Mouse (Mus musculus) heart, embryonic 14.5 days (tissue): ENCODE results near the gene Tgfbr3l. TPM values are rescaled to one million over a fixed set of nuclear protein-coding genes. Genes with fewer than 3 reads are reported as not detected.

Experiments
- ATAC-seq: fragments of 200-750 bp; cut with Nextera tagmentation; 2 replicates; pipeline ENCODE4 v1.8.0; 2017; ENCODE audit warnings: low read depth, moderate TSS enrichment; ENCODE audit not compliant: insufficient number of reproducible peaks, insufficient read depth, low FRiP score
- H3K27ac ChIP-seq, 2 experiments: fragments of 200-500 bp in 1 of 2; fragments of 300-500 bp in 1 of 2; sonication (generic) in 1 of 2; replicated peaks in 1 of 2; 2 replicates each; pipeline ENCODE4 v1.5.1; 2012 to 2014; ENCODE audit warnings: low read depth in 2 of 2, low read length in 2 of 2, control low read depth in 1 of 2, mild to moderate bottlenecking in 1 of 2, mixed read lengths in 1 of 2; ENCODE audit not compliant: control insufficient read depth in 1 of 2, insufficient read depth in 1 of 2
- H3K27me3 ChIP-seq: fragments of 300-500 bp; sonication (generic); 2 replicates; pipeline ENCODE4 v1.6.1; 2014; ENCODE audit warnings: mild to moderate bottlenecking, low read length, control low read depth; ENCODE audit not compliant: control insufficient read depth, insufficient read depth
- H3K36me3 ChIP-seq: fragments of 300-500 bp; sonication (generic); 2 replicates; pipeline ENCODE4 v1.6.1; 2014; ENCODE audit warnings: mild to moderate bottlenecking, control low read depth, low read length, mixed read lengths; ENCODE audit not compliant: control insufficient read depth, insufficient read depth
- H3K4me1 ChIP-seq, 2 experiments: fragments of 200-500 bp in 1 of 2; fragments of 300-500 bp in 1 of 2; sonication (generic) in 1 of 2; 2 replicates each; pipeline ENCODE4 v1.6.1; 2012 to 2014; ENCODE audit warnings: low read length in 2 of 2, control low read depth in 1 of 2, mixed read lengths in 1 of 2; ENCODE audit not compliant: control insufficient read depth in 2 of 2, insufficient read depth in 2 of 2
- H3K4me2 ChIP-seq: fragments of 300-500 bp; sonication (generic); 2 replicates; pipeline ENCODE4 v1.6.1; 2014; ENCODE audit warnings: mild to moderate bottlenecking, low read length
- H3K4me3 ChIP-seq, 2 experiments: fragments of 200-500 bp in 1 of 2; fragments of 300-500 bp in 1 of 2; sonication (generic) in 1 of 2; 2 replicates each; pipeline ENCODE4 v1.5.1; 2012 to 2014; ENCODE audit warnings: low read length in 2 of 2, mild to moderate bottlenecking in 2 of 2, control low read depth in 1 of 2, low read depth in 1 of 2, moderate library complexity in 1 of 2; ENCODE audit not compliant: control insufficient read depth in 1 of 2, insufficient read depth in 1 of 2
- H3K9ac ChIP-seq: fragments of 300-500 bp; sonication (generic); 2 replicates; pipeline ENCODE4 v1.6.1; 2014; ENCODE audit warnings: mild to moderate bottlenecking, low read length
- H3K9me3 ChIP-seq: fragments of 300-500 bp; sonication (generic); 2 replicates; pipeline ENCODE4 v1.6.1; 2016; ENCODE audit warnings: low read length, control low read depth; ENCODE audit not compliant: control insufficient read depth
- WGBS: fragments of 180-500 bp; shearing (Covaris S2); extraction: QIAGEN DNeasy Blood & Tissue Kit; methylation state at CpG from one replicate; pipeline ENCODE4 v1.1.7; 2014; 5-methylcytosine and 5-hydroxymethylcytosine counted together
- polyA plus RNA-seq: library from polyadenylated mRNA; unstranded; fragments of >200 nt; fragmentation: Nextera tagmentation; extraction: Ambion mirVana; gene quantifications from 2 replicates; pipeline ENCODE4 v1.2.1, GENCODE M21; 2014

The Tgfbr3l gene
- polyA plus RNA-seq, 1 experiment from 2014 or later: 2.6 TPM

- Histone ChIP-seq H3K4me2 (peak overlapping the region; percentile 75), H3K9ac (peak overlapping the region; percentile 41), H3K27ac (no peak overlapping the region), H3K4me1 (peaks cover 13 to 21% of the 10 kb centered on the region in 2 experiments), H3K9me3 (no peaks in the 10 kb centered on the region), H3K4me3 (peak overlapping the region; percentile 35 to 45), H3K36me3 (no peaks in the 10 kb centered on the region), H3K27me3 (peaks cover 52% of the 10 kb centered on the region)
- WGBS: 2% methylated on average over 18 of the region's 18 CpGs
- no peak; the same call in 1 of the 2 replicates for ATAC-seq
Observed at GRCm38 (mm10) chr8:4213210-4214005, 34.6 kb upstream of the Tgfbr3l start.

- Histone ChIP-seq H3K27me3 (peaks cover 53% of the 10 kb centered on the region), H3K4me1 (peaks cover 13 to 21% of the 10 kb centered on the region in 2 experiments), H3K9ac (peak overlapping the region; percentile 30; the same call in 1 of the 2 replicates), H3K36me3 (no peaks in the 10 kb centered on the region), H3K4me3 (peak overlapping the region; percentile 35 to 45), H3K27ac (no peak overlapping the region), H3K4me2 (peak overlapping the region; percentile 75), H3K9me3 (no peaks in the 10 kb centered on the region)
- ATAC-seq: peak; percentile 45; the same call in 1 of the 2 replicates
- WGBS: 4% methylated on average over 33 of the region's 33 CpGs
Observed at GRCm38 (mm10) chr8:4214006-4214980, 33.7 kb upstream of the Tgfbr3l start.

GRCm38 (mm10) chr8:4216296-4216695, 31.7 kb upstream of the Tgfbr3l start:
- Histone ChIP-seq H3K27ac (no peak overlapping the region), H3K9ac (peak overlapping the region; percentile 62), H3K4me3 (peak overlapping the region; percentile 1 to 52; a peak in 2 of 4 replicates), H3K36me3 (no peaks in the 10 kb centered on the region), H3K4me1 (peaks cover 13 to 21% of the 10 kb centered on the region in 2 experiments), H3K9me3 (no peaks in the 10 kb centered on the region), H3K4me2 (peak overlapping the region; percentile 93), H3K27me3 (peaks cover 56% of the 10 kb centered on the region)
- WGBS: 10% methylated on average over 18 of the region's 18 CpGs
- no peak for ATAC-seq

- Histone ChIP-seq H3K36me3 (no peaks in the 10 kb centered on the region), H3K9me3 (no peaks in the 10 kb centered on the region), H3K4me3 (peak within 1 kb of the TSS; percentile 52 to 59), H3K4me1 (peaks cover 13 to 21% of the 10 kb centered on the region in 2 experiments), H3K4me2 (peak within 1 kb of the TSS; percentile 93), H3K27ac (no peak within 1 kb of the TSS), H3K27me3 (peaks cover 56% of the 10 kb centered on the region), H3K9ac (peak within 1 kb of the TSS; percentile 62)
- 2% methylated on average over 44 of the region's 44 CpGs for WGBS
- 0 out of 2 replicates have a peak, but pooled peaks have one; percentile 14 for ATAC-seq
Observed at GRCm38 (mm10) chr8:4216791-4217621, 31.0 kb upstream of the Tgfbr3l start, which contains the start of gene Prr36. Prr36 (minus strand) TSS chr8:4217459.

GRCm38 (mm10) chr8:4219617-4220016, 28.4 kb upstream of the Tgfbr3l start:
- Histone ChIP-seq H3K36me3 (no peaks in the 10 kb centered on the region), H3K9me3 (no peaks in the 10 kb centered on the region), H3K27me3 (peaks cover 45% of the 10 kb centered on the region), H3K4me1 (peaks cover 0 to 3% of the 10 kb centered on the region in 2 experiments; a peak in 2 of 4 replicates), H3K4me2 (no peak overlapping the region), H3K9ac (no peak overlapping the region), H3K4me3 (no peak overlapping the region), H3K27ac (no peak overlapping the region)
- 84% methylated on average over 3 of the region's 3 CpGs for WGBS
- ATAC-seq: no peak

DNA sequence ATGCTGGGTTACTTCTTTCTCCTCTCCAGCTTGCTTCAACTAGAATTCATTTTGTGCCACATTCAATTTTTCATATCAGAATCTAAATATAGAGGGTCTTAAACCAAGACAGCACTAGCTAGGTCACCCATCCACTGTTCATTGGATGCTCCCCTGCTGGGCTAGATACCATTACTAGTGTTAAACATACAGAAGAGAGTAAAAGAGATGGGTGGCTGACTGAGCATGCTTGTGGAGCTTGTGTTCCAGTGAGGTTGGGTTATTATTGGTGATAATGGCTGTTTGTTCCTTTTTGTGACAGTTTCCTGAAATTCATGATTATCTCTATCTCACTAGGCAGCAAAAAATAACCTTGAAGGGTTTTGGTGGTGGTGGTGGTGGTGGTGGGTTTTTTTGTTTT, 26.0 kb upstream of the Tgfbr3l start:
- Histone ChIP-seq H3K36me3 (no peaks in the 10 kb centered on the region), H3K4me1 (peaks cover 3 to 6% of the 10 kb centered on the region in 2 experiments; a peak in 3 of 4 replicates), H3K27ac (no peak overlapping the region), H3K9ac (no peak overlapping the region), H3K9me3 (no peaks in the 10 kb centered on the region), H3K4me3 (no peak overlapping the region), H3K27me3 (peaks cover 37% of the 10 kb centered on the region), H3K4me2 (no peak overlapping the region)
- ATAC-seq: no peak
